Mouse (Mus musculus) urinary bladder, postnatal 0 days (tissue): ENCODE measurements around the gene Prl7a1. TPM values are rescaled to one million over a fixed set of nuclear protein-coding genes. Genes with fewer than 3 reads are reported as not detected.

Source experiments
- polyA plus RNA-seq: library from polyadenylated mRNA; unstranded; fragments of >200 nt; fragmentation: Nextera tagmentation; extraction: Ambion mirVana; gene quantifications from 2 replicates; pipeline ENCODE4 v1.2.1, GENCODE M21; 2015

Prl7a1 gene
- not detected in 2 replicates for polyA plus RNA-seq

DNA sequence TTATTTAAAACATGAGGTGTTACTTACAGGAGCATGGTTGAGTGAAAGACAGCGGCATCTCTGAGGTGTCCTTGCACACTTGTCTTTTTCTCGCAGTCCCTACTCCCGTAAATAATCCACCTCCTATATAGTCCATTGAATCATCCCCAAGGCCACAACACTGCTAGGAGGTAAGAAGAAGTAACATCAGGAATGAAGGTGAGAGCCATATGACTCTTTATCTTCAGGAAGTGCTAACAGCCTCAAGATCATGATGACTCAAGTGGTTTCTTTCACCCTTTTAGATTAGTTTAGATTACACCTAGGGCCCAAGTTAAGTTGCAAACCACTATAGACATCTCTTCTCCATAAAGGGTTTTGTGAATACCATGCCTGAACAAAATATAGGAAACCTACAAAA is at the start of gene Prl7a1:
Gene Prl7a1, minus strand, starts transcription at position 101 of the 400 bp plus-strand sequence.

GRCm38 (mm10) chr13:27667936-27668335 is 25.6 kb upstream of the Prl7a1 start, which contains the start of gene Prl7a2:
Gene Prl7a2, minus strand, starts transcription at chr13:27668036.

GRCm38 (mm10) chr13:27610482-27610881 is 31.8 kb downstream of the Prl7a1 start, which contains the start of gene Prl7b1:
Gene Prl7b1, minus strand, starts transcription at chr13:27610582.

Other genes with a start within 250 kb of the Prl7a1 start
- not detected in 2 replicates for gene Prl8a6, start 203.8 kb downstream of the Prl7a1 start, polyA plus RNA-seq
- not detected in 2 replicates for gene Prl8a8, start 129.3 kb downstream of the Prl7a1 start, polyA plus RNA-seq
- not detected in 2 replicates for gene Prl8a9, start 77.9 kb downstream of the Prl7a1 start, polyA plus RNA-seq
- gene Prl8a1, start 60.3 kb downstream of the Prl7a1 start, polyA plus RNA-seq: not detected in 2 replicates
- 0.18 TPM in 1 of 2 replicates, not detected in the other for gene Prl7b1, start 31.9 kb downstream of the Prl7a1 start, polyA plus RNA-seq
- not detected in 2 replicates for gene Prl7a2, start 25.5 kb upstream of the Prl7a1 start, polyA plus RNA-seq
- gene Prl7d1, start 74.2 kb upstream of the Prl7a1 start, polyA plus RNA-seq: not detected in 2 replicates
- not detected in 2 replicates for gene Prl7c1, start 138.3 kb upstream of the Prl7a1 start, polyA plus RNA-seq
- gene Prl2a1, start 159.2 kb upstream of the Prl7a1 start, polyA plus RNA-seq: not detected in 2 replicates
- gene Prl2c1, start 206.8 kb upstream of the Prl7a1 start, polyA plus RNA-seq: not detected in 2 replicates